Mouse (Mus musculus): ENCODE results near the gene Car11.

Gene Car11

DNA sequence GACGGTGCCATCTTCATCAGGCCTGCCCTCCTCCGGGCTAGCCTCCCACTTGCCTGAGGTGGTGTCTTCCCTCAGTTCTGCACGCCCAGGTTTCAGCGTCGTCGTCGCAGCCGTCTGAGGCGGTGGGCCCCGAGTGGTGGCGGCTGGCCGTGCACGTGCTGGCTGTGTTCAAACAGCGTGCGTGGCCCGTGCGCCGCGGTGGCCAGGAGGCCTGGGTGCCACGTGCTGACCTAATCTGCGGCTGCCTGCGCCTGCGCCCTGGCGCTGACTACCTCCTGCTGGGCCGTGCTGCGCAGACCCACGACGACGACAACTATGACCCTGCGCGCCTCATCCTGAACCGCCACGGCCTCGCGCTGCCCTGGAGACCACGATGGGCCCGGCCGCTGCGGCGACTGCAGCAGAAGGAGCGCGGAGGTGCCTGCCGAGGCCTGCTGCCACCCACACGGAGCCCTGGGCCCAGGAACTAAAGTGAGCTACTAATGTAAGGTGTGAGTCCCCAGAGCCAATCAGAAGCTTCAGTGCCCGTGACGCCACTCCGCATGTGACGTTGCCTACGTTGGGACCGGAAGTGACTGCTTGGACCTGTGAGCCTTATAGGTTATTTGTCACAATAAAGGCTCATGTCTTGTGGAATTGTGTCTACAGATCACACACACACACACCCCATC, 5.6 kb upstream of the Car11 start, which contains the start of gene Sec1:
Gene Sec1 (minus strand): TSS at position 482 of the 671 bp plus-strand sequence.
- no peak for DNase-seq

DNA sequence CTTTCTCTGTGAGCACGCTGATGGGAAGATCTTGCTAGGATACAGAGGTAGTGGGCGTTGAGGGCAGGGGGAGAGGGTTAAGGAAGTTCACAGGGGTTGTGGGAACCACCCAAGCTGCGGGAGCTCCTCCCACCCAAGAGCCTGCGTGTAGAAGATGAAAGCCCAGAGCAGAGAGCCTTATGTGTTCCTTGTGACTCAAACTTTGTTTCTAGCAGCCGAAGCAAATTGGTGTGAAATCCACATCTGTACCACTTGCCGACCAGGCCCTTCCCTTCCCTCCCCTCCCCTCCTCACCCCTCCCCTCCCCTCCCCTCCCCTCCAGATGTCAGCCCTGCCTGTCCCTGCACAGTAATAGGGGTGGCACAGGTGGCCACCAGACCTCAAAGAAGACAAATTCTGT, 4.5 kb upstream of the Car11 start:
- no peak for DNase-seq

DNA sequence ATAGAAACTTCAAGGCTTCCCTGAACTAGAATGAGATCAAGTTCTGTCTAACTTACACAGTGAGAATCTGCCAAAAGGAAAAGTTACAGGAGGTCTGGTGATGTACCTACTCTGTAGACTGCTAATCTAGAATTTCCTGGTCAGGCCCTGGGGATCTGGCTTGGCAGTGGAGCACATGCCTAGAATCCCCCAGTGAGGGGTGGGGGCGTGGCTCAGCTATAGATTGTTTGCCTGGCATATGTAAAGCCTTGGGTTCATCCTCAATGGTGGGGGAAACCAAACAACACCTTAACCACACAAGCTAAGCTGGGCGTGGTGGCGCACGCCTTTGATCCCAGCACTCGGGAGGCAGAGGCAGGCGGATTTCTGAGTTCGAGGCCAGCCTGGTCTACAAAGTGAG, 1.7 kb upstream of the Car11 start:
- no peak for DNase-seq

GRCm38 (mm10) chr7:45700301-45701015, 815 bp downstream of the Car11 start:
- peak; percentile 84 for DNase-seq

GRCm38 (mm10) chr7:45701072-45701471, 1.4 kb downstream of the Car11 start:
- DNase-seq: no peak

DNA sequence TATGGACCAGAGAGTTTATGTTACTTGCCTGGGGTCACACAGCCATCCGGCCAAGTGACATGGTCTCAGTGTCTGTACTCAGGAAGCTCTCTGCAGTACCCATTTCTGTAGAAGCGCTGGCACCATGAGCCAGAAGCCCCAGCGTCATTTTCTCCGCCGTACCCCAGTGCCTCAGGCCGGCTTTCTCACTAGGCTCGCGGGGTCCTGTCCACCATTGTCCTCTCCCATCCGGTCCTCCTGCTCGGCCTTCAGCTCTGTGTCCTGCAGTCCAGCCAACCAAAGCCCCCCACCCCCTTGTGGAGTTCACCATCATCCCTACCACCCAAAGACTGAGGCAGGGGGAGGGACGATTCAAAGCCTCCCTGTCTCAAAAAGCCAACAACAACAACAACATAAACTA, 2.0 kb downstream of the Car11 start:
- no peak for DNase-seq

DNA sequence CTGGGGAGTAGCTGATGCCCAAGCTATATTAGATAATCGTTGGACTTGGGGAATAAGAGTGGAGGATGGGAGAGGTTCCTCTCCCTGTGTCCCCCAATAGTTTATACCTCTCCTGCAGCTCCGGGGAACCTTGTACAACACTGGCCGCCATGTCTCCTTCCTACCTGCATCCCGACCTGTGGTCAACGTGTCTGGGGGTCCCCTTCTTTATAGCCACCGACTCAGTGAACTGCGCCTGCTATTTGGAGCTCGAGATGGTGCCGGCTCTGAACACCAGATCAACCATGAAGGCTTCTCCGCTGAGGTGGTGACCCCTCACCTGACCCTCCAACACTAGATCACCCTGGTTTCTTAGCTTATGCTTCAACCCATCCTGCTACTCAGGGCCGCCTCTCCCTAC, 2.7 kb downstream of the Car11 start:
- no peak for DNase-seq

- DNase-seq: no peak
These were observed 3.3 kb downstream of the Car11 start for GRCm38 (mm10) chr7:45702809-45703520.

- no peak for DNase-seq
These were observed 3.9 kb downstream of the Car11 start for GRCm38 (mm10) chr7:45703521-45704033.

GRCm38 (mm10) chr7:45704046-45704559, 4.5 kb downstream of the Car11 start:
- peak; percentile 69 for DNase-seq

DNA sequence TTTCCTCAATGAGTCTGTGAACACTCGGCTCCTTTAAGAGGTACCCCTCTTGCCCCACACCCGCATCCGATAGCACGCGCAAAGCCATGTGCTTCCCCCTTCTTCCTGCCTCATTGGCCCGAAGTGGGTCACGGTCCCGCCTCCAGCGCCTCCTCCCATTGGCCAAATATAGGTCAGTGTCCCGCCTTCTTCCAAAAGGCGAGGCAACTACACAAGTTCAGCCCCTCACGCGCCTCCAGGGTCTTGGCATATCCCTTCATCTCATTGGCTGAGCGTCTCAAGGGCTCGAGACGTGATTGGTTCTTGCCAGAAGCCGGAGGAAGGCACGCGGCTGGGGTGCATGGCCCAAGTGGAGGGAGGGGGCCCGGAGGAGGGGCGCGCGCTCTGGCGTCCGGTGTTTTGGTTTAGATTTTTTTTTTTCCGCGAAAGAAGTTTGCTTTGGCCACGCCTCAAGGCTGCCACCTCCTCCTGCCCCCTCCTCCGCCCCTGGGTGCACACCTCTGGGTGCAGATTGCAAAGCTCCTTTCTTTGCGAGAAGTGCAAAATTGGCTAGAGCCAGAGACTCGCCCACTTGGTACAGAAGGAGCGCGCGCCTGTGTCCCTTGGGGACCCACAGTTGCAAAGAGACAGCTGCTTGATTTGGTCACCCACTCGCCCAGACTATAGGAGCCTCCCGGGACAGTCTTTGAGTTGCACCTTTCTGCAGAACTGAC, 5.2 kb downstream of the Car11 start, which contains the start of gene Dbp:
Gene Dbp (plus strand): TSS at position 359 of the 713 bp plus-strand sequence.
- DNase-seq: peak; percentile 99

- no peak for DNase-seq
These were observed 5.8 kb downstream of the Car11 start for GRCm38 (mm10) chr7:45705443-45705864.

- DNase-seq: peak; percentile 87
These were observed 6.2 kb downstream of the Car11 start for GRCm38 (mm10) chr7:45705873-45706281.

DNA sequence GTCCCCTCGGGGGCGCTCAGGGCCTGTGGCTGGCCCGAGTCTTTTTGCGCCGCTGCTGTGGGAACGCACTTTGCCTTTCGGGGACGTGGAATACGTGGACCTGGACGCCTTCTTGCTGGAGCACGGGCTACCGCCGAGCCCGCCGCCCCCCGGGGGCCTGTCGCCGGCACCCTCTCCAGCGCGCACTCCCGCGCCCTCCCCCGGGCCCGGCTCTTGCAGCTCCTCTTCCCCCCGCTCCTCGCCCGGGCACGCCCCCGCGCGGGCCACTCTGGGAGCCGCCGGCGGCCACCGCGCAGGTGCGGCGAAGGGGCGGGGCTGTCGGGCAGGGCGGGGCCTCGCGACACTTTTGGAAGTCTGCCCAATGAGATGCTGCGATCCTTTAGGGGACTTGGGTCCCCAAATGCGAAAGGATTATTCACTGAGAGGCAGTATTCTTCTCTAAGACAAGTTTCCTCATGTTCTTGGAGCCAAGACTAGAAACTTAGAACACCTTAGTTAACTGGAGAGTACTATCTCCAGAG, 7.1 kb downstream of the Car11 start:
- peak; percentile 89 for DNase-seq

- peak; percentile 100 for DNase-seq
These were observed 7.8 kb downstream of the Car11 start for GRCm38 (mm10) chr7:45707375-45707967.

DNA sequence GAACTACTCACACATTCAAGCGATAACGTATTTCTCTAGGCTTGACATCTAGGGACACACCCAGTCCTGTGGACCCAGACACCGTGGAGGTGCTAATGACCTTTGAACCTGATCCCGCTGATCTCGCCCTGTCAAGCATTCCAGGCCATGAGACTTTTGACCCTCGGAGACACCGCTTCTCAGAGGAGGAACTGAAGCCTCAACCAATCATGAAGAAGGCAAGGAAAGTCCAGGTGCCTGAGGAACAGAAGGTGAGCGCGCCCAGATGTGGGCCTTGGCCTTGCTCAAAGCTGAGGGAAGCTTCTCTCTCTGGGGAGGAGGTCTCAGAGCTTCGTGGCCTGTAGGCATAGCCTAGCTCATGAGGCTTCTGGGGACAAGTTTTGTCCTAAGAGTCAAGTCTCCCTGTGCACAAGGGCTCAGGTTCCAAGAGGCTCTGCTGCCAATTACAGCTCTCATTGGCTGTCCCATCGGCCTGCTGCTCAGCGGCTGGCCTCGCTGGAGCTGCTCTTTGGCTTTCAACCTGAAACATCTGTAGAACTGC, 8.6 kb downstream of the Car11 start:
- DNase-seq: peak; percentile 78

DNA sequence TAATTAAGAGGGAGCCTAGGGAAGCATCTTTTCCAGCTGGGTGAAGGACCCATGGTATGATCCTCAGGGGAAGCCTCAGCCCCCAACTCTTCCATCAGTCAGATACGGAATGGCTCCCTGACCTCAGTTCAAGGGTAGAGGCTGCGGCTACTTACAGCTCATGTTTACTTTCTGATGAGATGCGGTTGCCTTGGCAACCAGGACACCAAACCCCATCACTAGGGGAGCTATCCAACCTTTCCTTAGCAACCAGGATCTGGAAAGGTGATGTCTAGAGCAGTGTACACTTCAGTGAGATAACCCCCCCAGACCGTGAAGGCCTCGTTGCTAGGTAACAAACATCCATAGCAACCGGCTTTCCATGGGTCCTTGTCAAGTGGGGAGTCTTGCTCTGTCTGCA, 9.4 kb downstream of the Car11 start:
- peak; percentile 36 for DNase-seq

- DNase-seq: no peak
These were observed 10.2 kb downstream of the Car11 start for GRCm38 (mm10) chr7:45709677-45710355.

DNA sequence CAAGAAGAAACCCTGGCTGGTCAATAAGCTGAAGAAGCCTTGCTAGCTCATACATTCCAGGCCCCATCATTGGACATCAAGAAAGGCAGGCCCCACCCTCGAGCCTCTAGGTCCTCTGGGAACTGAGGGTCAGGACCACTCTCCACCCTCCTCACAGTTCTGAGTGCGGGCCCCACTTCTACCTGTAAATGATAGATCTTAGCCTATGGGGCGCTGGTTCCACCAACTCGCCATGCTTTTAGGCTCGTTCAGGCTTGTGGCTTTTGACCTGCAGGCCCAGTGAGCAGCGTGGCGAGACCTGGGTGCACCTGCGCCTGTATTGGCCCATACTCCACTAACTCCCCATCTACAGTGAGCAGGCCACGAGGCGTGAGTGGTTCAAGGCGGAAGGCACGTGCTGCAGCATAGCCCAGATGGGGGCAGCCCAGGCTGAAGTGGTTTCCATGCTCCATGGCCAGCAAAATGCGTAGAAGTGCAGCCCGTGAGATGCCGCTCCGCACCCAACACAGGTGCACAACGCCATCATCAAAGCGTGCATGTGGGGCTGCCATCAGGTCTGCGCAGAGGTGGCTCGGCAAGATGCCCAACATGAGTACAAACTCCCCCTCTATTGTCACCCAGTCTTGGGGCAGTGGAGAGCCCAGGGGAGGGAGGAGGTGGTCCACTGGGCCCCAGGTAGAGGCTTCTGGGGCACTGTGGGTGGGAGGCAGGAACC, 11.0 kb downstream of the Car11 start:
- DNase-seq: no peak

DNA sequence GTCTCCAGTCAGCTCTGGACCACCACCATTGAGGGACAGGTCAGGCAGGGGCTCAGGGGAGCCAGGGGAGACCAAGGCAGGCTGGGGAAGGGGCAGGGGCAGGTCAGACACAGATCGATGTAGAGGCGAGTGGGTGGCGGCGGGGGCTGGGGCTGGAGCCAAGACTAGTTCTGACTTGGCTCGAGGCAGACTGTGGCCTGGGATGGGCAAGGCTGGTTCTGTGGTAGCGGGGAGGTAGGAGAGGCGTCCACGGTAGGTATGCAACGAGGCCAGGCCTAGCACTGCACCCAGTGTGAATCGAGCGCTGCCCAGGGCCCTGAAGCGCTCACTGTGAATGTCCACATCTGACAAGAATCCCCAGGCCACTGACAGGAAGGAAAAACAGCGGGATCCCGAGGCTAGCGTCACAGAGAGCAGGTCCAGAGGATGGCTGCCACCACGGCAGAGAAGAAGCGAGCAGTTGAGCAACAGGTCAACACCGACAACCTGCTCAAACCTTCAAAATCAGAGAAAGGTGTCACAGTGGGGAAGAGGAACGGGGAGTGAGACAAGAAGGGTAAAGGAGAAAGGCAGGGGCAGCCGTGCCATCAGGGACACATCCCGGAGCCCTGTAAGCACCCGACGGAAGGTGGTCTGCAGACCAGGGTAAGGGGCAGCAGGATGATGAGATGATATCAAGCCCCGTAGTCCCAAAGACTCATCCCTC, 11.8 kb downstream of the Car11 start:
- DNase-seq: no peak

Measured in kidney, adult 18-20 months (tissue).